Mouse (Mus musculus) erythroblast, embryonic 14.5 days (primary cell): ENCODE measurements around the gene Phldb2.

Experiments used
- GATA1 ChIP-seq: IDR thresholded peaks from 2 replicates; pipeline ENCODE4 v1.6.1; 2012; ENCODE audit warnings: low read length, inconsistent platforms, mixed read lengths
- TAL1 ChIP-seq: IDR thresholded peaks from 3 replicates; pipeline ENCODE4 v1.6.1; 2012; ENCODE audit warnings: low read length, inconsistent platforms, mixed read lengths

DNA sequence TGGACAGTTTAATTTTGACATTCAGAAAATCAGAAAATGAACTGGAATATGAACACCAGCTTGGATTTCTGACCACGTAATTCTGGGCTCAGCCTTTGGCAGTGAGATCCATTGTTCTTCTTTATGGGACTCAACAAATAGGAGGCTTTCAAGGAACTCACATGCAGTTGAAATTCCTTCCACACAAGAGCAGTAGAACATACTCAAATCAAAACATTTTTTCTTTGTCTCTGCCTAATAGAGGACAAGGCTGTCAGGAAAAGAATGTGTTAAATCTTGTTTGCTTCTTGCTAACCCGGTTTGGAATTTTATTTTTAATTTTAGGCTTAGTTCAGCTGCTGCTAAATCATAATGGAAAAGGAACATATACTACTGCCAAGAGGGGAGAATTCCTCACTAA, 153.0 kb downstream of the Phldb2 start:
- TF ChIP-seq GATA1, result no peak
- TF ChIP-seq TAL1, result no peak
